Mouse (Mus musculus): ENCODE measurements around the gene Kirrel3.

DNA sequence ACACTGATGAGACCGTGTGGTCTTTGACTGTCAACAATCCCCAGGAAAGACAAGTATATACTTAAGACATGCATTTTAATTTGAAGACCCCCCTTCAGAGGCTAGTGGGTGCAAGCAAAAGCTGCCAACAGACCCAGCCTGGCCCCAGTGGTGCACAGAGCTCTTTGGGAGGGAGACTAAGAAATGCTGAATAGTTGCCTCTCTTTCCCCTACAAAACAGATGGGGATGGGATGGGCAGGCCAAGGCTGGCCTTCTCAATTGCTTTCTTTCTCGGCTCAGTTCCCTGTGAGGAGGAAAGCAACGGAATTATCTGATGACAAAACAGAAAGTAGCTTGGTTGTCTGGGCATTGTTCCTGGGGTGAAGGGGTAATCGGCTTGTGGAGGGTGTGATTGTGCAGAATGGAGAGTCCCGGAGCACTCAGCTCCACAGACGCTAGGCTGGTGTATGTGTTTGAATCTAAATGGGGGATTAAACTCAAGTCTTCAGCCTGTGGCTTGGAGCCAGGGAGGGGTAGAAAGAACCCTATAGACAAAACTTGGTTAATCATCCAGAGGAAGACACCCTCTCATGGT lies 268.9 kb downstream of the Kirrel3 start:
- TF ChIP-seq CTCF (IDR thresholded peaks at IDR 0.05) (no peak), EP300 (IDR thresholded peaks at IDR 0.05) (no peak)

Data from lung, postnatal 0 days (tissue).